Comparison of ENCODE assay signal across 20 mouse cellular contexts in the genomic region with DNA sequence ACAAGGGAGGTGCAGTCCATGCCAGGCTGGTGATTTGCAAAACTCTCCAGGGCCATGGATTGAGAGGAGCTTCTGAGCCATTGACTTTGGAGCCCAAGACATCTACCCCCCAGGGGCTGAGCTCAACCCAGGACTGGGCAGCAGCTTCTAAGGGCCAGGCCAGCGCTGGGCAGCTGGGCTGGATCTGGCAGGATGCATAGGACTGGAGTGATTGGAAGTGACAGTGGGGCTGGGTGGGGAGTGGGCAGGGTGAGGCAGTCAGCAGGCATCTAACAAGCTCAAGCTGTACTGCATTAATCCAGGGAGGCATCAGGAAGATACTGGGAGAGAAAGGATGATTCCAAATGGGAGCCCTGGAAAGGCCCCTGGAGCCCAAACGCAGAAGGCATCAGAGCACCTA.
"Had no signal": no experiment of that assay in that cellular context is flagged by ENCODE, and none has a peak within 500 bp of the region (broad histone marks: within the 10 kb centered on the region; RNA-seq: fewer than 3 reads in every experiment).

No protein-coding gene starts in this region.

- H3K4me2 ChIP-seq: kidney, embryonic 15.5 days; limb, embryonic 12.5 days; limb, embryonic 15.5 days; liver, embryonic 11.5 days; lung, embryonic 14.5 days; midbrain, embryonic 13.5 days; stomach, embryonic 15.5 days had no signal

- H3K9ac ChIP-seq: kidney, embryonic 15.5 days; limb, embryonic 12.5 days; limb, embryonic 15.5 days; liver, embryonic 14.5 days; liver, postnatal 0 days; lung, embryonic 14.5 days; midbrain, embryonic 13.5 days; stomach, embryonic 15.5 days had no signal

- H3K4me3 ChIP-seq: kidney, embryonic 15.5 days; limb, embryonic 12.5 days; limb, embryonic 15.5 days; midbrain, embryonic 13.5 days; stomach, embryonic 15.5 days had no signal

- H3K9me3 ChIP-seq: kidney, embryonic 15.5 days; limb, embryonic 12.5 days; limb, embryonic 15.5 days; midbrain, embryonic 13.5 days; stomach, embryonic 15.5 days had no signal

- H3K27ac ChIP-seq: kidney, embryonic 15.5 days; limb, embryonic 12.5 days; limb, embryonic 15.5 days; liver, embryonic 14.5 days; macrophage; midbrain, embryonic 13.5 days; stomach, embryonic 15.5 days had no signal

- ATAC-seq: liver, postnatal 0 days; lung, postnatal 0 days; midbrain, embryonic 13.5 days; midbrain, embryonic 16.5 days had no signal

- H3K36me3 ChIP-seq: kidney, embryonic 15.5 days; limb, embryonic 12.5 days; limb, embryonic 15.5 days; midbrain, embryonic 13.5 days; stomach, embryonic 15.5 days had no signal

- DNase-seq: kidney, adult 11 months; kidney, adult 8-10 months; kidney, postnatal 10 days; kidney, postnatal 36 days; liver, postnatal 0 days; lung, embryonic 14.5 days; right cerebral cortex, postnatal 25 days; spleen, adult 18-20 months; thymus, adult 18-20 months; thymus, postnatal 36 days had no signal

- H3K4me1 ChIP-seq: kidney, embryonic 15.5 days; midbrain, embryonic 13.5 days; stomach, embryonic 15.5 days had no signal

- H3K27me3 ChIP-seq: kidney, embryonic 15.5 days; limb, embryonic 12.5 days; limb, embryonic 15.5 days; midbrain, embryonic 13.5 days; stomach, embryonic 15.5 days had no signal
